Mouse (Mus musculus) T-cell, adult 2 months (primary cell): ENCODE results near the gene Cntn1.

ENCODE experiments used
- DNase-seq: peaks from one replicate; pipeline ENCODE4 v3.0.0; 2022; ENCODE audit warnings: low spot score

Cntn1 gene

GRCm38 (mm10) chr15:92050996-92051352 lies at the start of gene Cntn1:
TSS of gene Cntn1 (plus strand) at chr15:92051165.
- no peak for DNase-seq

- no peak for DNase-seq
Observed at GRCm38 (mm10) chr15:92001431-92001830, 49.5 kb upstream of the Cntn1 start.

GRCm38 (mm10) chr15:92012165-92013083 lies 38.5 kb upstream of the Cntn1 start:
- DNase-seq: no peak

- DNase-seq: no peak
Observed at GRCm38 (mm10) chr15:92034111-92034510, 16.9 kb upstream of the Cntn1 start.

GRCm38 (mm10) chr15:92042538-92042937 lies 8.4 kb upstream of the Cntn1 start:
- no peak for DNase-seq

- no peak for DNase-seq
Observed at GRCm38 (mm10) chr15:92046042-92046441, 4.9 kb upstream of the Cntn1 start.

- no peak for DNase-seq
Observed at GRCm38 (mm10) chr15:92048031-92048430, 2.9 kb upstream of the Cntn1 start.

- no peak for DNase-seq
Observed at GRCm38 (mm10) chr15:92048531-92048930, 2.4 kb upstream of the Cntn1 start.

- DNase-seq: no peak
Observed at GRCm38 (mm10) chr15:92051353-92052132, 578 bp downstream of the Cntn1 start.

- DNase-seq: no peak
Observed at GRCm38 (mm10) chr15:92052133-92052463, 1.1 kb downstream of the Cntn1 start.

GRCm38 (mm10) chr15:92057553-92057952 lies 6.6 kb downstream of the Cntn1 start:
- no peak for DNase-seq

GRCm38 (mm10) chr15:92060986-92061385 lies 10.0 kb downstream of the Cntn1 start:
- DNase-seq: no peak

- DNase-seq: no peak
Observed at GRCm38 (mm10) chr15:92079416-92079815, 28.5 kb downstream of the Cntn1 start.

- DNase-seq: no peak
Observed at GRCm38 (mm10) chr15:92085876-92086275, 34.9 kb downstream of the Cntn1 start.

- no peak for DNase-seq
Observed at GRCm38 (mm10) chr15:92087691-92088286, 36.8 kb downstream of the Cntn1 start.

GRCm38 (mm10) chr15:92090787-92091186 lies 39.8 kb downstream of the Cntn1 start:
- DNase-seq: no peak

- DNase-seq: no peak
Observed at GRCm38 (mm10) chr15:92092041-92092440, 41.1 kb downstream of the Cntn1 start.

- no peak for DNase-seq
Observed at GRCm38 (mm10) chr15:92099410-92100174, 48.6 kb downstream of the Cntn1 start.

GRCm38 (mm10) chr15:92101956-92102355 lies 51.0 kb downstream of the Cntn1 start:
- DNase-seq: no peak

GRCm38 (mm10) chr15:92112455-92112854 lies 61.5 kb downstream of the Cntn1 start:
- no peak for DNase-seq

GRCm38 (mm10) chr15:92132936-92133335 lies 82.0 kb downstream of the Cntn1 start:
- DNase-seq: no peak

- peak; percentile 27 for DNase-seq
Observed at GRCm38 (mm10) chr15:92134254-92134653, 83.3 kb downstream of the Cntn1 start.
